9 mouse cellular contexts compared by ENCODE assay signal in the genomic region with DNA sequence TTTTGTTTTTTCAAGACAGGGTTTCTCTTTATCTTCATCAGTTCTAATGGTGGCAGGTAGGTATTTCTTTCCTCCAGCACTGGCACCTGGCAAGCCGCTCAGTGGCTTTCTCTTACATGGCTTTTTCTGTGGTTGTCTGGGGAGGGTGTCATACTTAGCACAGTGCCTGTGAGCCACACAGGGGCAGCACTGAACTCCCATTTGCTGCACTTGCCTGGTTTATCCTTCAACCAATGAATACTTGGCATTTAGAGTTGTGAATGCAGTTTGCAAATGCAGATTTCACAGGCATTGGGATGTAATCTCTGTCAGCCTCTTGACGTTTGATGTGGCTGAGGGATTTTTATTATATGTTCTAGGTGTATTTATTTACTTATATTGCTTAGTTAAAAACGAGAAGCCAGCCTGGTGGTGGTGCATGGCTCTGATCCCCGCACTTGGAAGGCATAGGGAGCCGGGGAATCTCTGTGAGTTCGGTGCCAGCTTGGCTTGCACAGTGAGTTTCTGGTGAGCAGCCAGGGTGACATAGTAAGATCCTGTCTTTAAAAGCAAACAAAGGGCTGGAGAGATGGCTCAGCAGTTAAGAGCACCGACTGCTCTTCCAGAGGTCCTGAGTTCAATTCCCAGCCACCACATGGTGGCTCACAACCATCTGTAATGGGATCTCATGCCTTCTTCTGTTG. TPM values are rescaled to one million over a fixed set of nuclear protein-coding genes. Genes with fewer than 3 reads are reported as not detected.
DNase-seq lines count a peak whose midpoint lies in the region; ATAC-seq and TF ChIP-seq lines count a peak whose summit lies in the region.
"Had no signal": no experiment of that assay in that cellular context is flagged by ENCODE, and none has a peak within 500 bp of the region (broad histone marks: within the 10 kb centered on the region; RNA-seq: fewer than 3 reads in every experiment).

No protein-coding gene starts in this region.

- no peaks in the 10 kb centered on the region for H3K9me3 ChIP-seq in intestine, postnatal 0 days (ENCODE audit: control insufficient read depth)
- H3K9me3 ChIP-seq in intestine, embryonic 15.5 days = no peaks in the 10 kb centered on the region
- no peaks in the 10 kb centered on the region for H3K9me3 ChIP-seq in forebrain, embryonic 16.5 days (ENCODE audit: control insufficient read depth, low read length)
- H3K9me3 ChIP-seq in stomach, postnatal 0 days (ENCODE audit: control insufficient read depth, low read length) = no peaks in the 10 kb centered on the region

- peak; percentile 61 for DNase-seq in thymus, postnatal 0 days (ENCODE audit: low spot score)
- DNase-seq in thymus, adult 18-20 months = no peak
- no peak for DNase-seq in stomach, postnatal 0 days (ENCODE audit: low spot score)
- DNase-seq in left cerebral cortex, postnatal 10 days (ENCODE audit: extremely low spot score in 1 of 2, low spot score in 2 of 2) = no peak
- DNase-seq in kidney, adult 11 months = no peak

- TF ChIP-seq CTCF in intestine, postnatal 0 days (IDR thresholded peaks at IDR 0.05; ENCODE audit: low read depth) = peak; percentile 60
- TF ChIP-seq CTCF in stomach, postnatal 0 days (IDR thresholded peaks at IDR 0.05; ENCODE audit: low read depth) = peak; percentile 63

- H3K27me3 ChIP-seq in intestine, postnatal 0 days (replicated peaks; ENCODE audit: control insufficient read depth, insufficient read depth, low read length) = no peaks in the 10 kb centered on the region
- peaks cover 5% of the 10 kb centered on the region for H3K27me3 ChIP-seq in intestine, embryonic 15.5 days (replicated peaks)
- no peaks in the 10 kb centered on the region for H3K27me3 ChIP-seq in forebrain, embryonic 16.5 days (replicated peaks; ENCODE audit: control insufficient read depth, insufficient read depth, low read length)
- H3K27me3 ChIP-seq in stomach, postnatal 0 days (ENCODE audit: control insufficient read depth, insufficient read depth, low read length) = no peaks in the 10 kb centered on the region

- no peaks in the 10 kb centered on the region for H3K36me3 ChIP-seq in intestine, postnatal 0 days (ENCODE audit: control insufficient read depth, insufficient read depth)
- no peaks in the 10 kb centered on the region for H3K36me3 ChIP-seq in intestine, embryonic 15.5 days
- no peaks in the 10 kb centered on the region for H3K36me3 ChIP-seq in forebrain, embryonic 16.5 days (ENCODE audit: control insufficient read depth, insufficient read depth)
- no peaks in the 10 kb centered on the region for H3K36me3 ChIP-seq in stomach, postnatal 0 days (ENCODE audit: control insufficient read depth, insufficient read depth, low read length)

- H3K4me1 ChIP-seq in intestine, postnatal 0 days (replicated peaks; ENCODE audit: control insufficient read depth, insufficient read depth, low read length) = 0 out of 2 replicates have a peak, but pooled peaks cover 11% of the 10 kb centered on the region
- H3K4me1 ChIP-seq in intestine, embryonic 15.5 days (replicated peaks) = peaks cover 23% of the 10 kb centered on the region
- peaks cover 34% of the 10 kb centered on the region for H3K4me1 ChIP-seq in forebrain, embryonic 16.5 days (replicated peaks; ENCODE audit: control insufficient read depth, insufficient read depth, low read length)
- H3K4me1 ChIP-seq in stomach, postnatal 0 days (replicated peaks; ENCODE audit: control insufficient read depth, insufficient read depth) = peaks cover 15% of the 10 kb centered on the region

- no peak for TF ChIP-seq EP300 in stomach, postnatal 0 days (optimal IDR thresholded peaks at IDR 0.05)

- intact Hi-C loops in left cerebral cortex, postnatal 10 days (cut with DNase I) = no loop called here

- H3K4me2 ChIP-seq in intestine, postnatal 0 days (replicated peaks; ENCODE audit: low read depth) = no peak overlapping the region
- H3K4me2 ChIP-seq in intestine, embryonic 15.5 days (replicated peaks) = no peak overlapping the region
- no peak overlapping the region for H3K4me2 ChIP-seq in forebrain, embryonic 16.5 days (ENCODE audit: low read length)
- no peak overlapping the region for H3K4me2 ChIP-seq in stomach, postnatal 0 days (replicated peaks; ENCODE audit: low read depth)

- H3K27ac ChIP-seq in intestine, postnatal 0 days (ENCODE audit: low read depth, low read length) = no peak overlapping the region
- H3K27ac ChIP-seq in intestine, embryonic 15.5 days = no peak overlapping the region
- H3K27ac ChIP-seq in forebrain, embryonic 16.5 days (ENCODE audit: low read length) = peak overlapping the region; percentile 64
- no peak overlapping the region for H3K27ac ChIP-seq in stomach, postnatal 0 days (replicated peaks)

- H3K4me3 ChIP-seq in intestine, postnatal 0 days (ENCODE audit: low read depth, low read length) = no peak overlapping the region
- H3K4me3 ChIP-seq in intestine, embryonic 15.5 days (replicated peaks) = no peak overlapping the region
- no peak overlapping the region for H3K4me3 ChIP-seq in forebrain, embryonic 16.5 days (replicated peaks; ENCODE audit: low read length)
- no peak overlapping the region for H3K4me3 ChIP-seq in stomach, postnatal 0 days (ENCODE audit: low read depth, low read length)

- ATAC-seq in intestine, postnatal 0 days = no peak
- no peak for ATAC-seq in intestine, embryonic 15.5 days
- ATAC-seq in forebrain, embryonic 16.5 days = peak; percentile 57; the same call in 1 of the 2 replicates
- no peak for ATAC-seq in stomach, postnatal 0 days (ENCODE audit: low FRiP score, low TSS enrichment)

- 54% methylated on average over 7 of the region's 7 CpGs for WGBS in intestine, postnatal 0 days
- WGBS in intestine, embryonic 15.5 days = 62% methylated on average over 7 of the region's 7 CpGs
- 36% methylated on average over 7 of the region's 7 CpGs for WGBS in forebrain, embryonic 16.5 days
- WGBS in stomach, postnatal 0 days = 49% methylated on average over 7 of the region's 7 CpGs

- no peak overlapping the region for H3K9ac ChIP-seq in intestine, postnatal 0 days (ENCODE audit: low read depth, low read length)
- no peak overlapping the region for H3K9ac ChIP-seq in intestine, embryonic 15.5 days
- no peak overlapping the region for H3K9ac ChIP-seq in forebrain, embryonic 16.5 days (replicated peaks; ENCODE audit: low read depth, low read length)
- H3K9ac ChIP-seq in stomach, postnatal 0 days (ENCODE audit: low read length) = no peak overlapping the region

RNA-seq across cellular contexts. Expression of gene Acot7, which starts 6.6 kb away (rescaled TPM):
- 24.1 and 28.7 TPM in 2 replicates for polyA plus RNA-seq in intestine, postnatal 0 days (2015; fragmentation: Nextera tagmentation; extraction: Ambion mirVana)
- 57.8 and 60.0 TPM in 2 replicates for polyA plus RNA-seq in intestine, embryonic 15.5 days (2015; fragmentation: Nextera tagmentation; extraction: Ambion mirVana)
- polyA plus RNA-seq in thymus, postnatal 0 days (2015; fragmentation: Nextera tagmentation; extraction: Ambion mirVana) = 65.1 and 98.8 TPM in 2 replicates
- 210 and 269 TPM in 2 replicates for polyA plus RNA-seq in forebrain, embryonic 16.5 days (2015; fragmentation: Nextera tagmentation; extraction: Ambion mirVana)
- polyA plus RNA-seq in stomach, postnatal 0 days (2015; fragmentation: Nextera tagmentation; extraction: Ambion mirVana) = 51.7 and 55.0 TPM in 2 replicates
- total RNA-seq in left cerebral cortex, postnatal 10 days (2021) = 100 to 1,000 TPM; 415 to 420 TPM

RNA-seq across cellular contexts. Expression of gene Hes2, which starts 25.8 kb away (rescaled TPM):
- polyA plus RNA-seq in intestine, postnatal 0 days (2015; fragmentation: Nextera tagmentation; extraction: Ambion mirVana) = 8.6 and 11.2 TPM in 2 replicates
- polyA plus RNA-seq in intestine, embryonic 15.5 days (2015; fragmentation: Nextera tagmentation; extraction: Ambion mirVana) = 0.30 and 0.42 TPM in 2 replicates
- polyA plus RNA-seq in thymus, postnatal 0 days (2015; fragmentation: Nextera tagmentation; extraction: Ambion mirVana) = 0.21 TPM in 1 of 2 replicates, not detected in the other
- not detected in 2 replicates for polyA plus RNA-seq in forebrain, embryonic 16.5 days (2015; fragmentation: Nextera tagmentation; extraction: Ambion mirVana)
- 0.52 and 0.87 TPM in 2 replicates for polyA plus RNA-seq in stomach, postnatal 0 days (2015; fragmentation: Nextera tagmentation; extraction: Ambion mirVana)
- total RNA-seq in left cerebral cortex, postnatal 10 days (2021) = not detected
- total RNA-seq: layer of hippocampus, postnatal 14 days had no signal

RNA-seq across cellular contexts. Expression of gene Espn, which starts 32.3 kb away (rescaled TPM):
- polyA plus RNA-seq in intestine, postnatal 0 days (2015; fragmentation: Nextera tagmentation; extraction: Ambion mirVana) = 260 and 264 TPM in 2 replicates
- 29.2 and 30.8 TPM in 2 replicates for polyA plus RNA-seq in intestine, embryonic 15.5 days (2015; fragmentation: Nextera tagmentation; extraction: Ambion mirVana)
- polyA plus RNA-seq in thymus, postnatal 0 days (2015; fragmentation: Nextera tagmentation; extraction: Ambion mirVana) = 3.2 and 3.6 TPM in 2 replicates
- 0.08 and 0.12 TPM in 2 replicates for polyA plus RNA-seq in forebrain, embryonic 16.5 days (2015; fragmentation: Nextera tagmentation; extraction: Ambion mirVana)
- polyA plus RNA-seq in stomach, postnatal 0 days (2015; fragmentation: Nextera tagmentation; extraction: Ambion mirVana) = 13.8 and 14.4 TPM in 2 replicates
- total RNA-seq in left cerebral cortex, postnatal 10 days (2021) = under 1 TPM; 0.32 to 0.41 TPM
